29 mouse cellular contexts compared by ENCODE assay signal in genomic region chr5:102032191-102032590, GRCm38 (mm10). TPM values are rescaled to one million over a fixed set of nuclear protein-coding genes. Genes with fewer than 3 reads are reported as not detected.
DNase-seq lines count a peak whose midpoint lies in the region; ATAC-seq and TF ChIP-seq lines count a peak whose summit lies in the region.
"Had no signal": no experiment of that assay in that cellular context is flagged by ENCODE, and none has a peak within 500 bp of the region (broad histone marks: within the 10 kb centered on the region; RNA-seq: fewer than 3 reads in every experiment).

No protein-coding gene starts in this region.

- TF ChIP-seq POLR2A in olfactory bulb, adult 2 months (IDR thresholded peaks at IDR 0.05; ENCODE audit: insufficient read depth, low read depth, low read length), result no peak

- H3K9me3 ChIP-seq in midbrain, embryonic 14.5 days (ENCODE audit: control insufficient read depth, low read length), result peaks cover 5% of the 10 kb centered on the region; the same call in 1 of the 2 replicates
- no peaks in the 10 kb centered on the region for H3K9me3 ChIP-seq in midbrain, embryonic 11.5 days (ENCODE audit: control insufficient read depth, low read length)
- H3K9me3 ChIP-seq: embryonic facial prominence, embryonic 13.5 days had no signal

- ATAC-seq in midbrain, embryonic 14.5 days (ENCODE audit: low FRiP score, low TSS enrichment), result no peak
- no peak for ATAC-seq in midbrain, embryonic 11.5 days (ENCODE audit: low FRiP score)
- ATAC-seq: hindbrain, postnatal 0 days; intestine, embryonic 15.5 days had no signal

- intact Hi-C loops in heart, postnatal 36 days (cut with DNase I), result no loop called here

- peaks cover 73% of the 10 kb centered on the region for H3K36me3 ChIP-seq in midbrain, embryonic 14.5 days (ENCODE audit: control insufficient read depth, insufficient read depth, low read length)
- H3K36me3 ChIP-seq in midbrain, embryonic 11.5 days (ENCODE audit: control insufficient read depth, insufficient read depth, low read length), result peaks cover 34% of the 10 kb centered on the region
- H3K36me3 ChIP-seq: G1E had no signal

- 0 out of 2 replicates have a peak overlapping the region, but pooled peaks have one; percentile 20 for H3K27ac ChIP-seq in midbrain, embryonic 14.5 days (replicated peaks; ENCODE audit: low read depth, low read length)
- H3K27ac ChIP-seq in midbrain, embryonic 11.5 days (ENCODE audit: low read depth, low read length), result no peak overlapping the region
- H3K27ac ChIP-seq in olfactory bulb, adult 2 months (ENCODE audit: insufficient read depth, low read depth, low read length), result peak overlapping the region; percentile 38
- H3K27ac ChIP-seq: embryonic facial prominence, embryonic 13.5 days; forebrain, embryonic 10.5 days; hindbrain, postnatal 0 days; intestine, embryonic 15.5 days; liver, embryonic 14.5 days; stomach, postnatal 0 days had no signal

- H3K4me3 ChIP-seq in midbrain, embryonic 14.5 days (replicated peaks; ENCODE audit: low read depth, low read length), result no peak overlapping the region
- H3K4me3 ChIP-seq in midbrain, embryonic 11.5 days (ENCODE audit: low read depth, low read length), result no peak overlapping the region
- H3K4me3 ChIP-seq in olfactory bulb, adult 2 months (ENCODE audit: insufficient read depth, low read depth, low read length), result no peak overlapping the region
- H3K4me3 ChIP-seq: embryonic facial prominence, embryonic 13.5 days; forebrain, embryonic 10.5 days; intestine, embryonic 15.5 days had no signal

- WGBS in midbrain, embryonic 14.5 days, result 85% methylated on average over 3 of the region's 3 CpGs
- 86% methylated on average over 3 of the region's 3 CpGs for WGBS in midbrain, embryonic 11.5 days
- 49% methylated on average over 3 of the region's 3 CpGs for WGBS in olfactory bulb, adult 2 months

- peak; percentile 43 to 51 for DNase-seq in cerebellum, adult 18-20 months
- DNase-seq in cerebellum, postnatal 4 days (ENCODE audit: low spot score in 2 of 2), result no peak
- DNase-seq in heart, adult 11 months, result peak; percentile 84
- no peak for DNase-seq in heart, postnatal 36 days
- DNase-seq in midbrain, embryonic 14.5 days, result no peak
- no peak for DNase-seq in midbrain, embryonic 11.5 days (ENCODE audit: low spot score, missing footprints)
- DNase-seq: adrenal gland, adult 8-10 months; cerebellum, adult 11-12 months; gastrocnemius, postnatal 25 days; heart, adult 18-20 months; heart, postnatal 4 days; kidney, adult 2 months; kidney, postnatal 36 days; layer of hippocampus, postnatal 36 days; liver; lung, adult 2 months; lung, postnatal 10 days; right cerebral cortex, postnatal 4 days; thymus, adult 18-20 months; thymus, postnatal 25 days had no signal

- no peak overlapping the region for H3K9ac ChIP-seq in midbrain, embryonic 14.5 days (replicated peaks; ENCODE audit: low read length)
- no peak overlapping the region for H3K9ac ChIP-seq in midbrain, embryonic 11.5 days (ENCODE audit: low read length)
- H3K9ac ChIP-seq: embryonic facial prominence, embryonic 13.5 days; intestine, embryonic 15.5 days; liver, embryonic 14.5 days had no signal

- TF ChIP-seq CTCF in olfactory bulb, adult 2 months (IDR thresholded peaks at IDR 0.05; ENCODE audit: insufficient read depth, low read depth, low read length), result no peak

- H3K27me3 ChIP-seq in midbrain, embryonic 14.5 days (ENCODE audit: control insufficient read depth, insufficient read depth, low read length), result no peaks in the 10 kb centered on the region
- H3K27me3 ChIP-seq in midbrain, embryonic 11.5 days (ENCODE audit: control insufficient read depth, insufficient read depth, low read length), result no peaks in the 10 kb centered on the region
- H3K27me3 ChIP-seq: embryonic facial prominence, embryonic 13.5 days; intestine, embryonic 15.5 days had no signal

- no peaks in the 10 kb centered on the region for H3K4me1 ChIP-seq in midbrain, embryonic 14.5 days (ENCODE audit: control insufficient read depth, insufficient read depth, low read length)
- no peaks in the 10 kb centered on the region for H3K4me1 ChIP-seq in midbrain, embryonic 11.5 days (ENCODE audit: control insufficient read depth, insufficient read depth, low read length)
- H3K4me1 ChIP-seq in olfactory bulb, adult 2 months (ENCODE audit: control insufficient read depth, insufficient read depth, low read length), result peaks cover 13% of the 10 kb centered on the region
- H3K4me1 ChIP-seq: embryonic facial prominence, embryonic 13.5 days; forebrain, embryonic 10.5 days; intestine, embryonic 15.5 days had no signal

- no peak overlapping the region for H3K4me2 ChIP-seq in midbrain, embryonic 14.5 days (ENCODE audit: low read length)
- H3K4me2 ChIP-seq in midbrain, embryonic 11.5 days, result no peak overlapping the region
- H3K4me2 ChIP-seq: embryonic facial prominence, embryonic 13.5 days; heart, embryonic 11.5 days; intestine, embryonic 15.5 days had no signal

RNA-seq across cellular contexts. Expression of gene Wdfy3, which starts 37.5 kb away (rescaled TPM):
- 10 to 100 TPM; 31.2 to 31.9 TPM for total RNA-seq in heart, postnatal 36 days (2021)
- polyA plus RNA-seq in midbrain, embryonic 14.5 days (2014; fragmentation: Nextera tagmentation; extraction: Ambion mirVana), result 34.5 and 41.5 TPM in 2 replicates
- 24.9 and 25.9 TPM in 2 replicates for polyA plus RNA-seq in midbrain, embryonic 11.5 days (2014; fragmentation: Nextera tagmentation; extraction: Ambion mirVana)
- 63.9 TPM in 1 of 2 replicates, not detected in the other for polyA plus RNA-seq in olfactory bulb, adult 2 months (2012; ENCODE audit: insufficient read depth, insufficient read length, low replicate concordance, missing spikeins)
- polyA plus RNA-seq: G1E had no signal

Comparison
In these comparisons a context has a peak if more than half of its experiments do, and no peak if none do; other contexts are left out.
1. DNase-seq: peak in cerebellum, adult 18-20 months (2 of 2) and heart, adult 11 months (single experiment); none in cerebellum, postnatal 4 days (0 of 2), heart, postnatal 36 days (0 of 2), midbrain, embryonic 14.5 days (single experiment) and midbrain, embryonic 11.5 days (single experiment).